Mouse (Mus musculus): ENCODE results near the gene Cd47. TPM values are rescaled to one million over a fixed set of nuclear protein-coding genes. Genes with fewer than 3 reads are reported as not detected.

Gene Cd47
- polyA plus RNA-seq, 1 experiment from 2014 or later: 152 TPM

DNA sequence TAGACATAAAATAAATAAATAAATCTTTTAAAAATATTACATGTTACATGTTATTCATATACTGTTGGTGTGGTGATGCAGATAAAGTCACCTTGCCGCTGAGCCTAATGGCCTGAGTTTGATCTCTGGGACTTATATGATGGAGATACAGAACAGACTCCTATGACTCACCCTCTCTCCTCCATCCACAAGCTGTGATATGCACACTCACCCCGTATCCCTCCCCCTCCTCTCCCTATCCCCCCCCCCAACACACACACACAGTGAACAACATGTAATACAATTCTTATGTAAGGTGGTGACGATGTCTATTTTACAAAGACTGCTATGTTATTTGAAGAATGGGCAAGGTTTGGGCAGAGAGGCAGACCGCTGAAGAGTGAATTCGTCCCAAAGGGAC lies 663 bp downstream of the Cd47 start:
- Histone ChIP-seq H3K4me1 (replicated peaks; ENCODE audit: control insufficient read depth, insufficient read depth, low read length) (peaks cover 21% of the 10 kb centered on the region), H3K36me3 (replicated peaks; ENCODE audit: control insufficient read depth, insufficient read depth) (no peaks in the 10 kb centered on the region), H3K27me3 (ENCODE audit: control insufficient read depth, insufficient read depth, low read length) (no peaks in the 10 kb centered on the region), H3K4me2 (replicated peaks) (no peak overlapping the region), H3K9ac (no peak overlapping the region), H3K4me3 (replicated peaks; ENCODE audit: low read length) (no peak overlapping the region), H3K9me3 (ENCODE audit: control insufficient read depth, low read length) (no peaks in the 10 kb centered on the region), H3K27ac (no peak overlapping the region)
- DNase-seq (ENCODE audit: low spot score) (no peak), ATAC-seq (ENCODE audit: low FRiP score) (no peak)
- WGBS: 76% methylated on average over 5 of the region's 5 CpGs

DNA sequence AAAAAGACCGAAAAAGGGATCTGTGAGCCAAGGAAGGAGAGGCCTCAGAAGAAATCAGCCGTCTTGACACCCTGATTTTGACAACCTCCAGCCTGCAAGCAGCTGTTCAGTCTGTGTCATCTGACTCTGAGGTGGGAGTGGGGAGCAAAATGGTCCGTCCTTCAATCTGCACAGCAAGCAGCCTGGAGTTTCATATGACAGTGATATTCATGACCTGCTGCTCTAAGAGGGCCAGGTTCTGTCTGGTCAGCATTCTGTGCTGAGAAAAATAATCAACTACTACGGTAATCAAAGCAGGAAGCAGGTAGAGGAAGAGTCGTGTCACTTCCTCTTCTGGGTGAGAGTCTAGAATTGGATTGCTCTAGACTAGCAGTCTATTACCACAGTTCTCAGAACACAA lies 1.1 kb downstream of the Cd47 start:
- DNase-seq (ENCODE audit: low spot score) (no peak), ATAC-seq (ENCODE audit: low FRiP score) (no peak)
- Histone ChIP-seq H3K4me2 (replicated peaks) (no peak overlapping the region), H3K9ac (no peak overlapping the region), H3K4me3 (replicated peaks; ENCODE audit: low read length) (no peak overlapping the region), H3K4me1 (replicated peaks; ENCODE audit: control insufficient read depth, insufficient read depth, low read length) (peaks cover 21% of the 10 kb centered on the region), H3K27ac (no peak overlapping the region), H3K27me3 (ENCODE audit: control insufficient read depth, insufficient read depth, low read length) (no peaks in the 10 kb centered on the region), H3K36me3 (replicated peaks; ENCODE audit: control insufficient read depth, insufficient read depth) (no peaks in the 10 kb centered on the region), H3K9me3 (ENCODE audit: control insufficient read depth, low read length) (no peaks in the 10 kb centered on the region)
- 63% methylated on average over 5 of the region's 5 CpGs for WGBS

DNA sequence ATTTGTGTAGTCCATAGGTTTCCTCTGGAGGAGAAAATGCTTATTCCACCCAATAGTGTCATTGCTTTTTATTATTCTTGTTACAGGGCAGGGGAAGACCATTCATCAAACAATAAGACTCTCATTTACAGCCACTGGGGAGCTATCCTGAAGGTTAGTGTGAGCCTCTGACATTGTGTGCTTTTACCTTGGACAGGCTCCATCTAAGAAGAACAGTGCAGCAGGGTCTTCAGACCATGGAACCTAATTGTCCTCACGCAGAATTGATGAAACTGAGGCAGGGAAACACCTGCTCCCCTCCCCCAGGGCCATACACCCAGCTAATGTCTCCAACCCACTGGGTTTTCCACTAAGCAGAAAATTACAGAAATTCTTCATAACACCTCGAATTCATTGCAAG lies 2.7 kb downstream of the Cd47 start:
- Histone ChIP-seq H3K36me3 (replicated peaks; ENCODE audit: control insufficient read depth, insufficient read depth) (no peaks in the 10 kb centered on the region), H3K9ac (no peak overlapping the region), H3K4me2 (replicated peaks) (no peak overlapping the region), H3K27ac (no peak overlapping the region), H3K9me3 (ENCODE audit: control insufficient read depth, low read length) (no peaks in the 10 kb centered on the region), H3K4me3 (replicated peaks; ENCODE audit: low read length) (no peak overlapping the region), H3K27me3 (ENCODE audit: control insufficient read depth, insufficient read depth, low read length) (no peaks in the 10 kb centered on the region), H3K4me1 (replicated peaks; ENCODE audit: control insufficient read depth, insufficient read depth, low read length) (peaks cover 21% of the 10 kb centered on the region)
- DNase-seq (ENCODE audit: low spot score): no peak
- 39% methylated on average over 2 of the region's 2 CpGs for WGBS
- no peak for ATAC-seq (ENCODE audit: low FRiP score)

DNA sequence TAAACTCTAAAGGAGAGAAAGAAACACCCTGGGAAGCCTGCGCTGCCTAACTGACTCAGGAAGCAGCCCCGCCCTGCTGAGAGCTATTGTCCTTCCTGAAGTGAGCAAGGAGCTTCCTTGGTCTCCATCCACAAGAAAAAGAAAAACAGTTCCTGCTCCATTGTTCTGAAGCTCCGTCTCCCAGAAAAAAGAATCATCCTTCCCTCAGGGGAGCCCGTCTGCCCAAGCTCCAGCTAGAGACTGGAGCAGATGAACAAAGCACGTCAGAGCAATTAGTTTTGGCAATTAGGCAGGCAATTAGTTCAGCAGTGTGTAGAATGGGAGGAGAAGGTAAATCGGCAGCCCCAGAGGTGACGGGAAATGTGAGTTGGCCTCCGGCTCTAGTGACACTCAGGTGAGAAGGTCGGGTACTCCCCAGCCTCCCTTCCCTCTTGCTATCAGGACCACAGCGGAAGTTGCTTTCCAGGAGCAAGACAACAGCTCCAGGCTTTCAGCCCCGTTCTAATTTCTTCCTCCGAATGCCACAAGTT lies 3.7 kb downstream of the Cd47 start:
- WGBS: 2% methylated on average over 12 of the region's 12 CpGs
- peak overlapping the region; percentile 53 for H3K9ac ChIP-seq
- ATAC-seq (ENCODE audit: low FRiP score): peak; percentile 76

DNA sequence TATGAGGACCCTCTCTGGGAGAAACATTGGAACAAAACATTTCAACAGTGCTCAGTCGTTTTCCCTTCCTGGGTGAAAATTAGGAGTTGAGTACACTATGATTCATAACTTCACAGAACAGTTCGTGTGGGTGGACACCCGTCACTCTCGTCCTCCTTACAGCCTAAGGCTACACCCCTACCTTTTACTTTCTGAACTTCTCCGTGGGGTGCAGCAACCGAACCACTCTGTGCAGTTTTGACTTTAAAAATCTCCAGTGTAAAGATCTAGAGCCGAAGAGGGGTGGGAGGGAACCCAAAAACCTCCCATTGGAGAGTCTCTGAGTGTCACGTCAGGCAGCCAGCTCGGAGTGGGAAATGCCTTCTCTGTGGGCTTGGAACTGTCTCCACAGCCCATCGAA lies 6.6 kb downstream of the Cd47 start:
- ATAC-seq (ENCODE audit: low FRiP score) (no peak), DNase-seq (ENCODE audit: low spot score) (no peak)
- no peaks in the 10 kb centered on the region for H3K27me3 ChIP-seq (ENCODE audit: control insufficient read depth, insufficient read depth, low read length)
- H3K4me2 ChIP-seq (replicated peaks): no peak overlapping the region
- H3K36me3 ChIP-seq (replicated peaks; ENCODE audit: control insufficient read depth, insufficient read depth): no peaks in the 10 kb centered on the region
- no peak overlapping the region for H3K27ac ChIP-seq
- no peak overlapping the region for H3K9ac ChIP-seq
- WGBS: 89% methylated on average over 10 of the region's 10 CpGs
- H3K9me3 ChIP-seq (ENCODE audit: control insufficient read depth, low read length): no peaks in the 10 kb centered on the region
- H3K4me1 ChIP-seq (replicated peaks; ENCODE audit: control insufficient read depth, insufficient read depth, low read length): peaks cover 21% of the 10 kb centered on the region
- H3K4me3 ChIP-seq (replicated peaks; ENCODE audit: low read length): no peak overlapping the region

More for the DNA sequence above, 3.7 kb downstream of the Cd47 start:
- peak overlapping the region; percentile 52 for H3K27ac ChIP-seq
- H3K4me1 ChIP-seq (replicated peaks; ENCODE audit: control insufficient read depth, insufficient read depth, low read length): peaks cover 21% of the 10 kb centered on the region
- H3K4me2 ChIP-seq (replicated peaks): peak overlapping the region; percentile 57
- peak overlapping the region; percentile 20 for H3K4me3 ChIP-seq (replicated peaks; ENCODE audit: low read length)
- no peaks in the 10 kb centered on the region for H3K27me3 ChIP-seq (ENCODE audit: control insufficient read depth, insufficient read depth, low read length)
- H3K9me3 ChIP-seq (ENCODE audit: control insufficient read depth, low read length): no peaks in the 10 kb centered on the region
- no peaks in the 10 kb centered on the region for H3K36me3 ChIP-seq (replicated peaks; ENCODE audit: control insufficient read depth, insufficient read depth)
- DNase-seq (ENCODE audit: low spot score): peak; percentile 73

DNA sequence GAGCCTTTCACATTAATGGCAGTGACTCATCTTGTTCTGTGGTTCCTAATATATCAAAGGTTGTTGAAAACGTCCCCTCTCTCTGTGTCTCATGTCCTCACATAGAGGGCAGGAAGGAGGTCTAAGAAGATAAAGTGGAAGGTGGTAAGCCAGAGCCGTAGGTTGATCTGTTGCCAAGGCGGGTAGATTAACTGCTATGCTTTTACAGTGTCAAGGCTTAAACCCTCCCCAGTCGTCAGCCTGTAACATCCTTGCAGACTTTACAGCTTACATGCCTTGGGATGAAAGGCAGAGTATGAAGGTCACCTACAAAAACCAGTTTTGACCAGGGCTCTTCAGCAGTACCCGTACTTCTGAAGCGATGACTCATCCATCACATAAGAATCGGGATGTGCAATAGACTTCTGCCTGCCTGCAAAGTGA lies 7.1 kb downstream of the Cd47 start:
- Histone ChIP-seq H3K36me3 (replicated peaks; ENCODE audit: control insufficient read depth, insufficient read depth) (no peaks in the 10 kb centered on the region), H3K9ac (no peak overlapping the region), H3K9me3 (ENCODE audit: control insufficient read depth, low read length) (no peaks in the 10 kb centered on the region), H3K4me2 (replicated peaks) (no peak overlapping the region), H3K27ac (no peak overlapping the region), H3K27me3 (ENCODE audit: control insufficient read depth, insufficient read depth, low read length) (no peaks in the 10 kb centered on the region), H3K4me3 (replicated peaks; ENCODE audit: low read length) (no peak overlapping the region), H3K4me1 (replicated peaks; ENCODE audit: control insufficient read depth, insufficient read depth, low read length) (peaks cover 21% of the 10 kb centered on the region)
- no peak for ATAC-seq (ENCODE audit: low FRiP score)
- DNase-seq (ENCODE audit: low spot score): no peak
- WGBS: 86% methylated on average over 7 of the region's 7 CpGs

DNA sequence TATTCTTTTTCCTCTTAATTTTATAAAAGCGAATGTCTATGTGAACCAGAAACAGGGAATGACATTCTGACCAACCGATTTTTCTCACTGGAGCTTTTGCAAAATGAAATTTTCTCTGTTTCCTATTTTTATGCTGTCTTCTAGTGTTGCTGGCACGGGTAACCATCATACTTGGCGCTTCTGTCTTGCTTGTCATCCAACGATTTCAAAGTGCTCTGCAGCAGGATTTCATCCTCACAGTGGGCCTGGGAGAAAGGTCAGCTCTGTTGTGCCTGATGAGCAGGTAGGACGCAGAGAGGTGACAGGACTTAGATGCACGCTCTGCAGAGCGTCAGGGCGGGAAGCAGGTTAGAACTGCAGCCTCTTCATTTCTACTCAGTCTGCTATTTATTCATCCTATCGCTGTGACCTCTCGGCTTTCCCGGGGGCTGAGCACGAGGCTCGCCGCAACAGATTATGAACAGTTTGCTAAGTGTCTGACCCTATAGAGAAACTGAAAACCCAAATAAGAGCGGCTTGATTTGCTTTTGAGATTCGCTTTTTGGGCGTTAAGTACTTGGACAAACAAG lies 7.6 kb downstream of the Cd47 start:
- DNase-seq (ENCODE audit: low spot score) (no peak), ATAC-seq (ENCODE audit: low FRiP score) (no peak)
- H3K9ac ChIP-seq: no peak overlapping the region
- H3K27me3 ChIP-seq (ENCODE audit: control insufficient read depth, insufficient read depth, low read length): no peaks in the 10 kb centered on the region
- H3K36me3 ChIP-seq (replicated peaks; ENCODE audit: control insufficient read depth, insufficient read depth): no peaks in the 10 kb centered on the region
- no peak overlapping the region for H3K4me2 ChIP-seq (replicated peaks)
- peaks cover 20% of the 10 kb centered on the region for H3K4me1 ChIP-seq (replicated peaks; ENCODE audit: control insufficient read depth, insufficient read depth, low read length)
- H3K9me3 ChIP-seq (ENCODE audit: control insufficient read depth, low read length): no peaks in the 10 kb centered on the region
- no peak overlapping the region for H3K27ac ChIP-seq
- no peak overlapping the region for H3K4me3 ChIP-seq (replicated peaks; ENCODE audit: low read length)
- WGBS: 84% methylated on average over 18 of the region's 18 CpGs

DNA sequence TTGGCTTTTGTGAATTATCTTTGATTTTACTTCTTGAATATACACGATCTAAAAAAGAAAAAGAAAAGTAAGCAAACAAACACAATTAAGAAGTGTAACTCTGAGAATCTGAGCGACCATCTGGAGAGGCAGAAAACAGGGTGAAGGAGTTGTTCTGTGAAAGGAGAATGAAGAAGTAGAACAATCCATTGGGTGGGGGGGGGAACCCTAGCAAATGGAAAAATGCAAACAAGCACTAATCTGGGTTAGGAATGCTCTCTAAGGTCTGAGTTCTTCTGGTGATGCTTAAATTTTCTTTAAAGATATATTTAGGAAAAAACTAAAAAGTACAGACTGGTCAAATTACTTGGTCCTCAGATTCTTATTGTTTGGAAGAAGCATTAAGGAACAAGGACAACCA lies 11.6 kb downstream of the Cd47 start:
- Histone ChIP-seq H3K27ac (no peak overlapping the region), H3K4me2 (replicated peaks) (no peak overlapping the region), H3K27me3 (ENCODE audit: control insufficient read depth, insufficient read depth, low read length) (no peaks in the 10 kb centered on the region), H3K36me3 (replicated peaks; ENCODE audit: control insufficient read depth, insufficient read depth) (no peaks in the 10 kb centered on the region), H3K4me3 (replicated peaks; ENCODE audit: low read length) (no peak overlapping the region), H3K9ac (no peak overlapping the region), H3K9me3 (ENCODE audit: control insufficient read depth, low read length) (no peaks in the 10 kb centered on the region), H3K4me1 (replicated peaks; ENCODE audit: control insufficient read depth, insufficient read depth, low read length) (no peaks in the 10 kb centered on the region)
- no peak for DNase-seq (ENCODE audit: low spot score)
- 92% methylated on average over 2 of the region's 2 CpGs for WGBS
- no peak for ATAC-seq (ENCODE audit: low FRiP score)

DNA sequence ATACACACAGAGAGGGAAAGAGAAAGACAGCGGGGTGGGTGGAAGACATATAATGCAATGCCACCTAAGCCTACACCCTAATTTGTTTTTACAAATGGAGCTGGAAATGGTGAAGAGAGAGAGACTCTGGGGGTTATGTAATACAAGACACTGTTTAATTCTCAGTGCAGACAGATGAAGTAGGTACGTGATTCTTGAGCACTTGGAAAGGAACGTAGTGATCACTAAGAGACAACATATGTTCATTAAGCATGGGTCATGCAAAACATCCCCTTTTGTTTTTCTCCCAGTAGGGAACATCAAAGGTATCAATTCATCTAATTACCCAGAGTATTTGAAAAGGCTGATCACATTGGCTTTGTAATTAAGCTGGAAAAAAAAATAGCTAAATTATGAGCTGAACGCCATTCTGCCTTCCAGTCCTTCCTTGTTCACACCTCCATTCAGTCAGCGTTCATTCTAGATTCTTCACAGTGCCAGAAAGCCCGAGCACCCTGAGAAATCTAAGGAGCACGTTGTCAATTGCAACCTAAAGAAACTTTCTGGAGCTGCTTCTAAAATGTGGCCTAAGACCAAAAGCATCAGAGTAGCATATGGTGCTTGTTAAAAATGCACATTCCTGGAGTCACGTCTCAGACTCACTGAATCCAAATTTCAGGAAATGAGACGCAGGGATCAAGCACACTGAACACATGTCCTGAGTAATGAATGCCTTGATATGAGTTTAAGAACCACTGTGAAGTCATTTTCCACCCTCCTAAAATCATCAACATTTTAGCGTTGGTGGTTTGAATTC lies 12.7 kb downstream of the Cd47 start:
- Histone ChIP-seq H3K4me2 (replicated peaks) (no peak overlapping the region), H3K36me3 (replicated peaks; ENCODE audit: control insufficient read depth, insufficient read depth) (no peaks in the 10 kb centered on the region), H3K4me3 (replicated peaks; ENCODE audit: low read length) (no peak overlapping the region), H3K27me3 (ENCODE audit: control insufficient read depth, insufficient read depth, low read length) (no peaks in the 10 kb centered on the region), H3K27ac (no peak overlapping the region), H3K9ac (no peak overlapping the region), H3K4me1 (replicated peaks; ENCODE audit: control insufficient read depth, insufficient read depth, low read length) (no peaks in the 10 kb centered on the region), H3K9me3 (ENCODE audit: control insufficient read depth, low read length) (no peaks in the 10 kb centered on the region)
- WGBS: 75% methylated on average over 10 of the region's 10 CpGs
- no peak for ATAC-seq (ENCODE audit: low FRiP score)
- DNase-seq (ENCODE audit: low spot score): no peak
